Mouse (Mus musculus): ENCODE results near the gene Opa3.

DNA sequence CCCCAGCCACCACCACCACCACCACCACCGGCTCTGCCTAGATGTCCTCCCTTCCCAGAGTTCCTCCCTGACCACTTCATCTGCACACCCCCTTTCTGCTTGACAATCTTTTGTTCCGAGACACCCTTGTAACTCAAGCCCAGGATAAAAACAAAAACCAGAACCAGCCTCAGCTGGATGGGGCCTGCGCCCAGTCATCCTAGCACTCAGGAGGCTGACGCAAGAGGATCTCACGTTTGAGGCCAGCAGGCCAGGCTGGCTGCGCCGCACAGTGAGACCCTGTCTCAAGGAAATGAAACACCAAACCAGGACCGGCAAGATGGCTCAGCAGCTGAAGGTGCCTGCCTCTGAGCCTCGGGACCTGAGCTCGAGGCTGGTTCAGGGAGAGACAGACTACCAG is 38.9 kb downstream of the Opa3 start:
- TF ChIP-seq POLR2A (IDR thresholded peaks at IDR 0.05; ENCODE audit: low read depth, low read length) (no peak), CTCF (IDR thresholded peaks at IDR 0.05; ENCODE audit: extremely low read depth, insufficient read depth, insufficient read length, insufficient replicate concordance) (no peak)

Measured in spleen, adult 2 months (tissue).